Mouse (Mus musculus): ENCODE measurements at regions not wholly inside any gene's neighbourhood (a gene's known extent, or its start where the extent isn't known, plus 50 kb on each side); places are given as distances from the start of the nearest gene placed in this dataset.

DNA sequence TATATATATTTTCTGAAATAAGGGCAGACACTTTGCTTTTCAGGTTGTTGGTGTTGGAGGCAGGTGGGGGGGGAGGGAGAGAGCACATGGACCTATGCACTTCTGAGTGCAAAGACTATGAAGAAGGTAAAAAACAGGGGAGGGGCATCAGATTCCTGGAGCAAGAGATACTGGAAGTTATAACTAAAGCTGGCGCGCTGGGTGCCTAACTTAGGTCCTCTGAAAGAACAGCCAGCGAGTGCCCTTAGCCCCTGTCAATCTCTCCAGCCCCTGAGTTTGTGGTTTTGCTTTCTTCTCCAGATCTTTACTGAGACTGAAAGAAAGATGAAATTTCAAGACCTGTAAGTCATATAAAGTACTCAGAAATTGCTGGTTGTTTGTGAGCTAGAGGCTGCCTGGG, 51.2 kb upstream of the Rhobtb1 start:
- TF ChIP-seq GATA1 (IDR thresholded peaks at IDR 0.05; ENCODE audit: low read length) (no peak), TAL1 (IDR thresholded peaks at IDR 0.05; ENCODE audit: low read length) (no peak)

Measured in erythroblast, embryonic 14.5 days (primary cell).